In the genomic region with DNA sequence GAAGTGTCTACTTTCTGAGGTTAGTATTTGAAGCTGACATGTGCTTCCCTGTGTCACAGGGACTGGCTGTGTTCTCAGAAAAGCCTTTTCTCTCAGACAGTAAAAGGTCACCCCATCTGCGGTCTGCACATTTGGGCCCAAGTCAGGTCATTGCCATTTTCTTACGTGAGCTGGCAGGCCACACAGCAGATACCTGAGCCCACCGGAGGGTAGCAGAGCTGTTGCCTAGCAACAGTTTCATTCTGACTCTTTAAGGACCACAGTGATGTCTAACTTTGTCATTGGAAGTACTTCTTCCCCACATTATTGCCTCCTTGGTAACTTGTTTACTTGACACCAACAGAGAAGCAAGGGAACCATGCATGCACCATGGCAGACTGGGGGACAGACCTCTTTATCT, we compare ENCODE assay signal across 16 mouse cellular contexts.
"Had no signal": no experiment of that assay in that cellular context is flagged by ENCODE, and none has a peak within 500 bp of the region (broad histone marks: within the 10 kb centered on the region; RNA-seq: fewer than 3 reads in every experiment).

No protein-coding gene starts in this region.

- ATAC-seq: lung, postnatal 0 days had no signal

- H3K9ac ChIP-seq: kidney, embryonic 15.5 days; limb, embryonic 13.5 days; liver, embryonic 15.5 days; neural tube, embryonic 13.5 days had no signal

- H3K4me1 ChIP-seq: liver, embryonic 15.5 days had no signal

- H3K27ac ChIP-seq: kidney, embryonic 15.5 days; limb, embryonic 13.5 days; liver, embryonic 15.5 days; neural tube, embryonic 13.5 days had no signal

- H3K4me2 ChIP-seq: kidney, embryonic 15.5 days; limb, embryonic 13.5 days; liver, embryonic 11.5 days; liver, embryonic 15.5 days; neural tube, embryonic 13.5 days had no signal

- H3K36me3 ChIP-seq: kidney, embryonic 15.5 days; limb, embryonic 13.5 days; liver, embryonic 15.5 days; neural tube, embryonic 13.5 days had no signal

- H3K27me3 ChIP-seq: kidney, embryonic 15.5 days; limb, embryonic 13.5 days; liver, embryonic 15.5 days; neural tube, embryonic 13.5 days had no signal

- DNase-seq: kidney, adult 18-20 months; kidney, postnatal 14 days; left cerebral cortex, postnatal 4 days; lung, adult 2 months; lung, postnatal 36 days; retina, postnatal 1 day; right cerebral cortex, postnatal 4 days; spleen, adult 18-20 months; thymus, adult 18-20 months; thymus, postnatal 25 days had no signal

- H3K9me3 ChIP-seq: kidney, embryonic 15.5 days; limb, embryonic 13.5 days; liver, embryonic 15.5 days; neural tube, embryonic 13.5 days had no signal

- H3K4me3 ChIP-seq: kidney, embryonic 15.5 days; limb, embryonic 13.5 days; liver, embryonic 15.5 days; neural tube, embryonic 13.5 days had no signal
